Mouse (Mus musculus): Measurements from ENCODE around the gene Methig1. TPM values are rescaled to one million over a fixed set of nuclear protein-coding genes. Genes with fewer than 3 reads are reported as not detected.
A peak's percentile ranks its signal among the peaks of the same experiment; 100 is the strongest.
"Not testable (repeated sequence)": the region's sequence is repeated elsewhere in the genome, so short reads cannot be mapped to it uniquely, and the experiment has no call there.

The Methig1 gene
- polyA plus RNA-seq, 1 experiment from 2014 or later = not detected

DNA sequence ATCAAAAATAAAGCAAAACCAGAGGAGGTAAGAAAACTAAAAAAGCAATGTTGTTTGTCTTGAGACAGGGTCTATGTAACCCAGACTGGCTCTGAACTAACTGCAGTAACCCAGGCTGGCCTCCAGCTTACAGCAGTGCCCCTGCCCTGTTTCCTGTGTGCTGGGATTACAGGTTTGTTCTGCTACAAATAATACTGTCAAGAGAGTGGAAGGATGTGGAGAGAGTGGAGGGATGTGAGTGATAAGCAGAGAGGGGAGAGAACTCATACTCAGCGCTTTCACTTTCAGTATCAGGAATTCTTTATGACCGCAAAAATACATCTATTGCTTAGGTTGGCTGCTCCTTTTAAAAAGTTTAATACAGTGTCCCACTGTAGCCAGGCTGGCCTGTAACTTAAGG lies 40.6 kb upstream of the Methig1 start:
- no peaks in the 10 kb centered on the region for H3K27me3 ChIP-seq (replicated peaks; ENCODE audit: control insufficient read depth, insufficient read depth, low read length)

DNA sequence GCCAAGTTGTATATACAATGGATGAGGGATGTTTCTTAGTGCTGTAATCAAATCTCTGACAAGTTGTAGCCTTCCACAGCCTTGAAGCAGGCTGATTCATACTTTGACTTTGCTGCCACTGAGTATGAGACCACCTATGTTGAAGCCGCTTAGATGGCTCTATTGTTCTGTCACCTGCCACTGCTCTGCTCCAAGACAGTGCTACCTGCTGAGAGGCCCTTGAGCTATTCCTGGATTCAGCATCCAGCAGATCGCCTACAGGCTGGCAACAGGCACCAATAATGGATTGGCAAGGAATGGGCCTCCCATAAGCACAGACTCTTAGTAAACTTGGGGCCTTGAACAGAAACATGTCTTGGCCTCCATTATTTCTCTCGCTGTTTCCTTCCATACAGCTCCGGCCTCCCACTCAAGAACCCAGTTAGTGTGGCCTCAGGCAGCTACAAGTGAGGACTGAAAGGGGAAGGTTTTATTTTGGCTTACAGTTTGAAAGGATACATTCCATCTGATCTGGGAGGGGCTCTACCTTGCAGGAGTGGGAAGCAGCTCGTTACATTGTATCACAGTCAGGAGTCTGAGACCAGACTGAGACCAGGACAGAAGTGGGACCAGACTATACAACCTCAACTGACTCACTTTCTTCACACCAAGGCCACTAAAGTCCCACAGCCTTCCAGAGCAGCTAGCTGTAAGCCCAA lies 38.4 kb upstream of the Methig1 start:
- TF ChIP-seq CTCF (IDR thresholded peaks at IDR 0.05; ENCODE audit: low read depth) = no peak
- H3K4me3 ChIP-seq (ENCODE audit: low read depth, low read length) = no peak overlapping the region
- no peak for ATAC-seq
- no peaks in the 10 kb centered on the region for H3K27me3 ChIP-seq (replicated peaks; ENCODE audit: control insufficient read depth, insufficient read depth, low read length)
- no peak overlapping the region for H3K9ac ChIP-seq (ENCODE audit: low read depth, low read length)
- H3K27ac ChIP-seq (ENCODE audit: low read depth, low read length) = no peak overlapping the region
- no peaks in the 10 kb centered on the region; the same call in 1 of the 2 replicates for H3K36me3 ChIP-seq (ENCODE audit: control insufficient read depth, insufficient read depth)
- H3K4me2 ChIP-seq (replicated peaks; ENCODE audit: low read depth) = no peak overlapping the region
- 92% methylated on average over 5 of the region's 5 CpGs for WGBS
- H3K4me1 ChIP-seq (replicated peaks; ENCODE audit: control insufficient read depth, insufficient read depth, low read length) = no peaks in the 10 kb centered on the region
- no peaks in the 10 kb centered on the region for H3K9me3 ChIP-seq (ENCODE audit: control insufficient read depth)

More for the DNA sequence above, 40.6 kb upstream of the Methig1 start:
- Histone ChIP-seq H3K36me3 (ENCODE audit: control insufficient read depth, insufficient read depth) (no peaks in the 10 kb centered on the region; the same call in 1 of the 2 replicates), H3K4me2 (replicated peaks; ENCODE audit: low read depth) (no peak overlapping the region), H3K4me1 (replicated peaks; ENCODE audit: control insufficient read depth, insufficient read depth, low read length) (no peaks in the 10 kb centered on the region), H3K4me3 (ENCODE audit: low read depth, low read length) (no peak overlapping the region), H3K9me3 (ENCODE audit: control insufficient read depth) (no peaks in the 10 kb centered on the region), H3K9ac (ENCODE audit: low read depth, low read length) (no peak overlapping the region), H3K27ac (ENCODE audit: low read depth, low read length) (no peak overlapping the region)
- 51% methylated on average over 2 of the region's 2 CpGs for WGBS
- no peak for ATAC-seq
- no peak for TF ChIP-seq CTCF (IDR thresholded peaks at IDR 0.05; ENCODE audit: low read depth)

DNA sequence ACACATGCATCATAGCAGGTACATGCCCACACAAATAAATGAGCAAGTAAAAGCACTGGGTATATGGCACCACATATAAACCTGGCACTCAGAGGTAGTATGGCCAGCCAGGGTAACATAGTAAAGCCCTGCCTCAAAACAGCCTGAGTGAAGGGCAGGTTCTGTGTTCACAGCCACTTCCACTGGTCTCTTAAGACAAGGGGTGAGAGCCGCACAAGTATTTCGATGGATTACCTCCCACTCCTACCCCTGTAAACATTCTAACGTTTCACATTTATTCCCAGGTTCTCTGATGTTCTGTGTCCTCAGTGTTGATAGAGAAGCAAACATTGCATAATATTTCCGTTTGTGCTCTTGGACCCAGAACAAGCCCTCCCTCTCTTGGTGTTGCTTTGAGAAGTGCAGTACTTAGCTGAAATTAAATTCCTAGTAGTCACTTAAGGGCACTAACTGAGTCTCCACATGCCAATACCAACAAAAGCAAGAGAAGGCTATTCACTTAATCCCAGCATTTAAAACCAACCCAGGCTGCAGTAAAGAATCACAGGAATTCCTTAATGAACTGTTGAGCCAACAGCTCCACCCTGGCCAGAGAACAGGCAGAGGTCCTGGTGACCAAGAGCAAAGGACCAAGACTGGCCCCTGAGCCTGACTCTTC lies 34.8 kb upstream of the Methig1 start:
- not testable (repeated sequence) for H3K4me3 ChIP-seq (ENCODE audit: low read depth, low read length); H3K27me3 ChIP-seq (replicated peaks; ENCODE audit: control insufficient read depth, insufficient read depth, low read length); H3K4me2 ChIP-seq (replicated peaks; ENCODE audit: low read depth); H3K4me1 ChIP-seq (replicated peaks; ENCODE audit: control insufficient read depth, insufficient read depth, low read length); H3K36me3 ChIP-seq (ENCODE audit: control insufficient read depth, insufficient read depth); H3K9me3 ChIP-seq (ENCODE audit: control insufficient read depth); H3K9ac ChIP-seq (ENCODE audit: low read depth, low read length); ATAC-seq; H3K27ac ChIP-seq (ENCODE audit: low read depth, low read length)
- WGBS = 35% methylated on average over 4 of the region's 4 CpGs

DNA sequence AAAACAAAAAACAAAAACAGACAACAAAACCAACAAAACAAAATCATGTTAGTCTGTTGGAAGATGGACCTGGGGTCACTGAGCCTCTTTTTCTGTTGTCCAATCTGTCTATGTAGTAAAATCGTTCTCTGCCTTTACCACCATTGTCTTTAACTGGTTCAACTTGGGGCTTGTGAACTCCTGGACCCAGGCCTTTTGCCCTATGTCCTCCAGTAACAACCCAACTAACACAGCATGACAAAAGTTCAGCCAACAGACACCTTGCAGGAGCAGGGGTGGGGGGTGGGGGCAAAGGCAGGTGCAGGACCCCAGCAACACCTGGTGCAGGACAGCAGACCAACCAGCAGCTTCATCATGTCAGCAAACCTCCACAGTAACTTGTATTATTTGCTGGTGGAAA lies 33.1 kb upstream of the Methig1 start:
- H3K4me3 ChIP-seq (ENCODE audit: low read depth, low read length) = no peak overlapping the region
- H3K27ac ChIP-seq (ENCODE audit: low read depth, low read length) = no peak overlapping the region
- WGBS = 71% methylated on average over 1 of the region's 1 CpGs
- no peaks in the 10 kb centered on the region for H3K9me3 ChIP-seq (ENCODE audit: control insufficient read depth)
- no peak overlapping the region for H3K9ac ChIP-seq (ENCODE audit: low read depth, low read length)
- ATAC-seq = no peak
- H3K36me3 ChIP-seq (ENCODE audit: control insufficient read depth, insufficient read depth) = no peaks in the 10 kb centered on the region
- 0 out of 2 replicates have a peak, but pooled peaks cover 5% of the 10 kb centered on the region for H3K4me1 ChIP-seq (replicated peaks; ENCODE audit: control insufficient read depth, insufficient read depth, low read length)
- H3K4me2 ChIP-seq (replicated peaks; ENCODE audit: low read depth) = no peak overlapping the region
- no peak for TF ChIP-seq CTCF (IDR thresholded peaks at IDR 0.05; ENCODE audit: low read depth)
- H3K27me3 ChIP-seq (replicated peaks; ENCODE audit: control insufficient read depth, insufficient read depth, low read length) = no peaks in the 10 kb centered on the region

DNA sequence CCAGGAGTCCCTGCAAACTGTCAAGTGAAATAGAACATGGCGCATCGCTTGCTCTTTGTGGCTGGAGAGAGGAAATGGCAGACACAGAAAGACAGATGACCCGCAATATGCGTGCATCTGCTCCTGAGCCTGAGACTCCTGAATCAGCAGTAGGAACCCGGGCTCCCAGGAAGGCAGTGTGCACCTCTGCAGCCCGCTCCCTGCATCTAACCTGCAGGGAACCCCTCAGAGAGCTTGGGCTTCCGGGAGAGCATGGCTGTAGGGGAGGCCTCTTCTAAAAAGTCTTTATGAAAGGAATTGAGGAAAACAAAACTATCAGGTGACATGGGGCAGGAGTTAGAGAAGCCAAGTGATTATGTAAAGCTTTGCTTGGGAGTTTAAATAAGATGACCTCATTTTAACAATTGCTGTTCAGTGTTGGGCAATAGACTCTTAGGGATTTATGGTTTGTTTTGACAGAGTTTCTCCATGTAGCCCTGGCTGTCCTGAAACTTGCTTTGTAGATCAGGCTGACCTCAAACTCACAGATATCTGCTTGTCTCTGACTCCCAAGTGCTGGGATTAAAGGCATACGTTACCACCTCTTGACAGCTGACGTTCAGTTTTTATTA lies 32.5 kb upstream of the Methig1 start:
- 0 out of 2 replicates have a peak overlapping the region, but pooled peaks have one; percentile 21 for H3K4me2 ChIP-seq (replicated peaks; ENCODE audit: low read depth)
- H3K36me3 ChIP-seq (ENCODE audit: control insufficient read depth, insufficient read depth) = no peaks in the 10 kb centered on the region
- H3K4me3 ChIP-seq (ENCODE audit: low read depth, low read length) = no peak overlapping the region
- 53% methylated on average over 9 of the region's 9 CpGs for WGBS
- TF ChIP-seq CTCF (IDR thresholded peaks at IDR 0.05; ENCODE audit: low read depth) = no peak
- no peaks in the 10 kb centered on the region for H3K27me3 ChIP-seq (replicated peaks; ENCODE audit: control insufficient read depth, insufficient read depth, low read length)
- peak overlapping the region; percentile 41; the same call in 1 of the 2 replicates for H3K27ac ChIP-seq (ENCODE audit: low read depth, low read length)
- 0 out of 2 replicates have a peak, but pooled peaks cover 5% of the 10 kb centered on the region for H3K4me1 ChIP-seq (replicated peaks; ENCODE audit: control insufficient read depth, insufficient read depth, low read length)
- H3K9ac ChIP-seq (ENCODE audit: low read depth, low read length) = no peak overlapping the region
- ATAC-seq = peak; percentile 41; the same call in 1 of the 2 replicates
- no peaks in the 10 kb centered on the region for H3K9me3 ChIP-seq (ENCODE audit: control insufficient read depth)

DNA sequence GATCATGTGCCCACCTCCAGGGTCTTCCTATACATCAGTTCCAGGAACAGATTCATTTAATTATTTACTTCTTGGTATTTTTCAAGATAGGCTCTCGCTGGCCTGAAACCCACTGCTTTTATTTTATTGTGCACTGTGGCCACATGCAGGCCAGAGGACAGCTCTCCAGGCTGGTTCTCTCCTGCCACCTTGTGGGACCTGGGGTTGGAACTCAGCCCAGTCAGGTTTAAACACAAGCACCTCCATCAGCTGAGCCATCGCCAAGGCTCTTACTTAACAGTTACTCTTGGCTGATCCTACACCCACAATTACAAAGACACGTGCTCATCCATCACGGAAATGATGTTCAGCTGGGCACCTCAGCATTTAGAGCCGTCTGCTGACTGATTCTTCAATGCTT lies 31.8 kb upstream of the Methig1 start:
- H3K36me3 ChIP-seq (ENCODE audit: control insufficient read depth, insufficient read depth) = no peaks in the 10 kb centered on the region
- H3K9ac ChIP-seq (ENCODE audit: low read depth, low read length) = no peak overlapping the region
- ATAC-seq = no peak
- peak; percentile 68 for TF ChIP-seq CTCF (IDR thresholded peaks at IDR 0.05; ENCODE audit: low read depth)
- no peaks in the 10 kb centered on the region for H3K27me3 ChIP-seq (replicated peaks; ENCODE audit: control insufficient read depth, insufficient read depth, low read length)
- H3K27ac ChIP-seq (ENCODE audit: low read depth, low read length) = no peak overlapping the region
- WGBS = 55% methylated on average over 5 of the region's 5 CpGs
- H3K4me2 ChIP-seq (replicated peaks; ENCODE audit: low read depth) = no peak overlapping the region
- no peak overlapping the region for H3K4me3 ChIP-seq (ENCODE audit: low read depth, low read length)
- no peaks in the 10 kb centered on the region for H3K9me3 ChIP-seq (ENCODE audit: control insufficient read depth)
- 0 out of 2 replicates have a peak, but pooled peaks cover 5% of the 10 kb centered on the region for H3K4me1 ChIP-seq (replicated peaks; ENCODE audit: control insufficient read depth, insufficient read depth, low read length)
